ENCODE assay signal across 22 mouse cellular contexts in genomic region chr17:58873356-58873755, GRCm38 (mm10).
"Had no signal": no experiment of that assay in that cellular context is flagged by ENCODE, and none has a peak within 500 bp of the region (broad histone marks: within the 10 kb centered on the region; RNA-seq: fewer than 3 reads in every experiment).

No protein-coding gene starts in this region.

- ATAC-seq: liver, postnatal 0 days; lung, postnatal 0 days; midbrain, embryonic 16.5 days had no signal

- H3K9ac ChIP-seq: liver, postnatal 0 days; lung, embryonic 15.5 days; midbrain, embryonic 12.5 days; neural tube, embryonic 13.5 days; neural tube, embryonic 15.5 days had no signal

- H3K27ac ChIP-seq: lung, embryonic 15.5 days; macrophage; midbrain, embryonic 10.5 days; midbrain, embryonic 12.5 days; neural tube, embryonic 13.5 days; neural tube, embryonic 15.5 days had no signal

- H3K4me1 ChIP-seq: lung, embryonic 15.5 days; neural tube, embryonic 13.5 days; neural tube, embryonic 15.5 days had no signal

- H3K9me3 ChIP-seq: lung, embryonic 15.5 days; midbrain, embryonic 10.5 days; midbrain, embryonic 12.5 days; neural tube, embryonic 13.5 days; neural tube, embryonic 15.5 days had no signal

- DNase-seq: liver, postnatal 0 days; lung, adult 2 months; lung, postnatal 14 days; lung, postnatal 36 days; midbrain, embryonic 14.5 days; retina, postnatal 1 day; right cerebral cortex, adult 18-20 months; right cerebral cortex, postnatal 25 days; right cerebral cortex, postnatal 4 days; spleen, adult 18-20 months; thymus, adult 18-20 months; thymus, postnatal 14 days; thymus, postnatal 36 days had no signal

- H3K36me3 ChIP-seq: lung, embryonic 15.5 days; midbrain, embryonic 12.5 days; neural tube, embryonic 13.5 days; neural tube, embryonic 15.5 days had no signal

- H3K27me3 ChIP-seq: lung, embryonic 15.5 days; midbrain, embryonic 12.5 days; neural tube, embryonic 13.5 days; neural tube, embryonic 15.5 days had no signal

- H3K4me3 ChIP-seq: lung, embryonic 15.5 days; midbrain, embryonic 10.5 days; midbrain, embryonic 12.5 days; myocyte; neural tube, embryonic 13.5 days; neural tube, embryonic 15.5 days had no signal
